Mouse (Mus musculus) kidney, adult 2 months (tissue): ENCODE measurements around the gene Cd248. TPM values are rescaled to one million over a fixed set of nuclear protein-coding genes. Genes with fewer than 3 reads are reported as not detected.

Source experiments
- DNase-seq: peaks from one replicate; pipeline ENCODE4 v3.0.0; 2021
- H3K27ac ChIP-seq: fragments of 200-500 bp; 2 replicates; pipeline ENCODE4 v1.5.1; 2012; ENCODE audit warnings: low read depth, low read length, control low read depth, inconsistent platforms; ENCODE audit not compliant: insufficient read depth
- H3K27me3 ChIP-seq: fragments of 200-500 bp; replicated peaks from 2 replicates; pipeline ENCODE4 v1.6.1; 2012; ENCODE audit warnings: mild to moderate bottlenecking, moderate library complexity, low read length, inconsistent platforms; ENCODE audit not compliant: control insufficient read depth, insufficient read depth
- H3K36me3 ChIP-seq: fragments of 200-500 bp; 2 replicates; pipeline ENCODE4 v1.6.1; 2012; ENCODE audit warnings: mild to moderate bottlenecking, moderate library complexity, low read length, inconsistent platforms; ENCODE audit not compliant: control insufficient read depth, insufficient read depth
- H3K4me1 ChIP-seq: fragments of 200-500 bp; 2 replicates; pipeline ENCODE4 v1.6.1; 2011; ENCODE audit warnings: low read length; ENCODE audit not compliant: control insufficient read depth, insufficient read depth
- H3K4me3 ChIP-seq: fragments of 200-500 bp; 2 replicates; pipeline ENCODE4 v1.5.1; 2011; ENCODE audit warnings: mild to moderate bottlenecking, low read depth, low read length, control low read depth; ENCODE audit not compliant: insufficient read depth
- CTCF ChIP-seq: fragments of 200-500 bp; conservative IDR thresholded peaks from 2 replicates; pipeline ENCODE4 v1.5.1; 2011; ENCODE audit warnings: low read depth, mild to moderate bottlenecking, control low read depth, low read length, moderate library complexity, mixed read lengths; ENCODE audit not compliant: insufficient read depth, insufficient read length
- POLR2A ChIP-seq: fragments of 200-500 bp; IDR thresholded peaks from one replicate; pipeline ENCODE4 v1.6.1; 2011; ENCODE audit warnings: low read depth, low read length, control low read depth
- WGBS: fragments of 180-500 bp; shearing (Covaris S2); methylation state at CpG from one replicate; pipeline ENCODE4 v1.1.7; 2018; 5-methylcytosine and 5-hydroxymethylcytosine counted together
- polyA plus RNA-seq: library from polyadenylated mRNA; depleted of rRNA; stranded (reverse); fragments of >200 nt; gene quantifications from 2 replicates; pipeline ENCODE4 v1.2.3, GENCODE M21; 2012

Gene Cd248
- polyA plus RNA-seq, 1 experiment = 10.8 TPM

- no peak for DNase-seq
- no peaks in the 10 kb centered on the region; the same call in 1 of the 2 replicates for H3K4me1 ChIP-seq
- no peaks in the 10 kb centered on the region for H3K27me3 ChIP-seq
- no peaks in the 10 kb centered on the region for H3K36me3 ChIP-seq
- whole genome bisulfite sequencing = 64% methylated on average over 6 of the region's 6 CpGs
- H3K27ac ChIP-seq = no peak overlapping the region
- no peak overlapping the region for H3K4me3 ChIP-seq
- TF ChIP-seq POLR2A (no peak), CTCF (no peak)
Observed at GRCm38 (mm10) chr19:5062446-5062845, 5.4 kb upstream of the Cd248 start.

GRCm38 (mm10) chr19:5065104-5065503 lies 2.8 kb upstream of the Cd248 start:
- TF ChIP-seq POLR2A = no peak
- TF ChIP-seq CTCF = no peak
- 47% methylated on average over 7 of the region's 7 CpGs for WGBS
- Histone ChIP-seq H3K4me1 (no peaks in the 10 kb centered on the region; the same call in 1 of the 2 replicates), H3K27me3 (no peaks in the 10 kb centered on the region), H3K36me3 (no peaks in the 10 kb centered on the region), H3K4me3 (no peak overlapping the region), H3K27ac (no peak overlapping the region)
- DNase-seq = no peak

- Histone ChIP-seq H3K4me3 (peak overlapping the region; percentile 6; the same call in 1 of the 2 replicates), H3K27me3 (no peaks in the 10 kb centered on the region), H3K36me3 (no peaks in the 10 kb centered on the region), H3K27ac (peak overlapping the region; percentile 9; the same call in 1 of the 2 replicates), H3K4me1 (no peaks in the 10 kb centered on the region; the same call in 1 of the 2 replicates)
- peak; percentile 21 for DNase-seq
- 22% methylated on average over 15 of the region's 15 CpGs for WGBS
- TF ChIP-seq CTCF = no peak
- TF ChIP-seq POLR2A = no peak
Observed at GRCm38 (mm10) chr19:5067040-5067799, 658 bp upstream of the Cd248 start.

- Histone ChIP-seq H3K4me3 (peak overlapping the region; percentile 40), H3K4me1 (no peaks in the 10 kb centered on the region; the same call in 1 of the 2 replicates), H3K36me3 (no peaks in the 10 kb centered on the region), H3K27ac (no peak overlapping the region), H3K27me3 (no peaks in the 10 kb centered on the region)
- DNase-seq = peak; percentile 25
- TF ChIP-seq POLR2A (no peak), CTCF (no peak)
- 31% methylated on average over 21 of the region's 21 CpGs for WGBS
Observed at GRCm38 (mm10) chr19:5068570-5069234, 824 bp downstream of the Cd248 start.

- Histone ChIP-seq H3K4me3 (no peak overlapping the region), H3K27me3 (no peaks in the 10 kb centered on the region), H3K27ac (no peak overlapping the region), H3K4me1 (no peaks in the 10 kb centered on the region; the same call in 1 of the 2 replicates), H3K36me3 (no peaks in the 10 kb centered on the region)
- no peak for TF ChIP-seq POLR2A
- TF ChIP-seq CTCF = no peak
- DNase-seq = no peak
- 83% methylated on average over 5 of the region's 5 CpGs for WGBS
Observed at GRCm38 (mm10) chr19:5069486-5069885, 1.6 kb downstream of the Cd248 start.

GRCm38 (mm10) chr19:5069978-5070377 lies 2.1 kb downstream of the Cd248 start:
- H3K4me1 ChIP-seq = no peaks in the 10 kb centered on the region; the same call in 1 of the 2 replicates
- TF ChIP-seq CTCF (no peak), POLR2A (no peak)
- H3K36me3 ChIP-seq = no peaks in the 10 kb centered on the region
- no peaks in the 10 kb centered on the region for H3K27me3 ChIP-seq
- H3K4me3 ChIP-seq = no peak overlapping the region
- H3K27ac ChIP-seq = no peak overlapping the region
- 85% methylated on average over 7 of the region's 7 CpGs for WGBS
- DNase-seq = no peak

GRCm38 (mm10) chr19:5071077-5071476 lies 3.2 kb downstream of the Cd248 start:
- Histone ChIP-seq H3K36me3 (no peaks in the 10 kb centered on the region), H3K4me1 (no peaks in the 10 kb centered on the region; the same call in 1 of the 2 replicates), H3K27ac (no peak overlapping the region), H3K27me3 (no peaks in the 10 kb centered on the region), H3K4me3 (no peak overlapping the region)
- TF ChIP-seq POLR2A (no peak), CTCF (no peak)
- 39% methylated on average over 11 of the region's 11 CpGs for WGBS
- no peak for DNase-seq
